Mouse (Mus musculus) hindbrain, embryonic 10.5 days (tissue): ENCODE measurements at regions not wholly inside any gene's neighbourhood (a gene's known extent, or its start where the extent isn't known, plus 50 kb on each side); places are given as distances from the start of the nearest gene placed in this dataset.

Source experiments
- DNase-seq: peaks from one replicate; pipeline ENCODE4 v3.0.0-alpha.2; 2017; ENCODE audit warnings: low spot score
- H3K27ac ChIP-seq: fragments of 300-500 bp; sonication (generic); 2 replicates; pipeline ENCODE4 v1.5.1; 2016; ENCODE audit warnings: mild to moderate bottlenecking, moderate library complexity
- H3K27me3 ChIP-seq: fragments of 300-500 bp; sonication (generic); 2 replicates; pipeline ENCODE4 v1.6.1; 2016; ENCODE audit warnings: mild to moderate bottlenecking; ENCODE audit not compliant: poor library complexity, insufficient read depth, severe bottlenecking
- H3K36me3 ChIP-seq: fragments of 300-500 bp; sonication (generic); 2 replicates; pipeline ENCODE4 v1.6.1; 2016; ENCODE audit warnings: mild to moderate bottlenecking, moderate library complexity
- H3K4me1 ChIP-seq: fragments of 300-500 bp; sonication (generic); replicated peaks from 2 replicates; pipeline ENCODE4 v1.6.1; 2016; ENCODE audit warnings: mild to moderate bottlenecking
- H3K4me3 ChIP-seq: fragments of 300-500 bp; sonication (generic); 2 replicates; pipeline ENCODE4 v1.5.1; 2016; ENCODE audit warnings: mild to moderate bottlenecking, moderate library complexity
- H3K9me3 ChIP-seq: fragments of 300-500 bp; sonication (generic); 2 replicates; pipeline ENCODE4 v1.6.1; 2016; ENCODE audit warnings: mild to moderate bottlenecking, moderate library complexity
- WGBS: fragments of 180-500 bp; shearing (Covaris S2); methylation state at CpG from one replicate; pipeline ENCODE4 v1.1.7; 2016; 5-methylcytosine and 5-hydroxymethylcytosine counted together

DNA sequence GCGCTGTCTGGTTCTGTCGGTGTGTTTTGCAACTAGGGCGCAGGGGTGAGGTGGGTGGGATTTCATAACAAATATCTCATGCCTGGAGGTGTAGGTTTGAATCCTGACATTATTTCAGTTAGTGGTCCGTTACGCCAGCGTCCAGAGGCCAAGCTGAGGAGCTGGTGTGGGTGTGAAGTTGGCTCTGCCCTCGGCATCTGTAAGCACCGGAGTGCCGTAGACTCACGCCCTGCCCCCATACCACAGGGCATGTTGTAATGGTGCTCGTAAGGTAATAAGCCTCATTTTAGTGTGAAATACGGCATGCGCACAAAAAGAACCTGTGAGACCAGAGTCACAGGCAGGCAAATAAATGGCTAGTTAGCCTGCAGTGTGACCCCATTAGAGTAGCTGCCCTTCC, 168.1 kb upstream of the Id2 start:
- no peaks in the 10 kb centered on the region for H3K36me3 ChIP-seq
- peaks cover 27% of the 10 kb centered on the region for H3K4me1 ChIP-seq
- 79% methylated on average over 13 of the region's 13 CpGs for WGBS
- no peak for DNase-seq
- 0 out of 2 replicates have a peak overlapping the region, but pooled peaks have one; percentile 4 for H3K27ac ChIP-seq
- H3K4me3 ChIP-seq = no peak overlapping the region
- no peaks in the 10 kb centered on the region for H3K9me3 ChIP-seq
- H3K27me3 ChIP-seq = peaks cover 12% of the 10 kb centered on the region

DNA sequence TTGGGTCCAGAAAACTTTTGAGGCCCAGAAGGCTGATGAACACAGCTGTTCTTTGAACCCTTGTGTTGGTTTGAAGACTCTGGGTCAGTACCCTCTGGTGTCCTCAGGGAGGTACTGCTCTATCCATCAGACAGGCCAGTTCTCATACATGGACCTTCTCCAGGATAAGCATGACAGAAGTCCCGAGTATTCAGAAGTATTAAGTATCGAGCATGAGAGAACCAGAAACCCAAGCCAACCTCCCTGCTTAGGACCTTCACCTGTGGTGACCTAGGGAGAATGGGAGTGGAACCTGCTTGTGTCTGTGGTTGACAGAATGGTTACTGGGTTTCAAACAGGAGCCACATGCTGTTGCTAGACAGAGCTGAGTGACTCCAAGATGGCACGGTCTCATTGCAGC, 167.5 kb upstream of the Id2 start:
- H3K4me1 ChIP-seq = peaks cover 27% of the 10 kb centered on the region
- peaks cover 12% of the 10 kb centered on the region for H3K27me3 ChIP-seq
- no peak overlapping the region for H3K27ac ChIP-seq
- no peaks in the 10 kb centered on the region for H3K36me3 ChIP-seq
- no peaks in the 10 kb centered on the region for H3K9me3 ChIP-seq
- WGBS = 89% methylated on average over 3 of the region's 3 CpGs
- DNase-seq = no peak
- no peak overlapping the region for H3K4me3 ChIP-seq

DNA sequence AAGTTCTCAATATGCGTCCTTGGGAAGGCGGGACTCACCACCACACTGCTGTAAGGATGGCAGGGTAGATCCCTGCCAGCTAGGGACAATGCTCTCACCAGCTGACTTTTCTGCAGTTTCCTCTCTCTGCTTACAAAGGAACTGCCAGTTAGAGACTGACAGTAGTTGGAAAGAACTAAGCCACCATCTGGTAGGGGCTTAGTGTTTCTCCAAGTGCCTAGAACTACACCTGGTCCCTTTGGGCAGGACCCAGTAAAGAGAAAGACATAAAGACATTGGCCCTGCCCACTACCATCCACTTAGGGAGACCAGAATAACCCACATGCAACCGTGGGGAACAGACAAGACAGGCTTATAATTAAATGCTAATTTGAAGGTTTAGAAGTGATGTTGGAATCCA, 165.5 kb upstream of the Id2 start:
- Histone ChIP-seq H3K4me1 (peaks cover 24% of the 10 kb centered on the region), H3K9me3 (no peaks in the 10 kb centered on the region), H3K27me3 (peaks cover 7% of the 10 kb centered on the region), H3K27ac (no peak overlapping the region), H3K4me3 (no peak overlapping the region), H3K36me3 (no peaks in the 10 kb centered on the region)
- DNase-seq = no peak
- WGBS = 81% methylated on average over 3 of the region's 3 CpGs

DNA sequence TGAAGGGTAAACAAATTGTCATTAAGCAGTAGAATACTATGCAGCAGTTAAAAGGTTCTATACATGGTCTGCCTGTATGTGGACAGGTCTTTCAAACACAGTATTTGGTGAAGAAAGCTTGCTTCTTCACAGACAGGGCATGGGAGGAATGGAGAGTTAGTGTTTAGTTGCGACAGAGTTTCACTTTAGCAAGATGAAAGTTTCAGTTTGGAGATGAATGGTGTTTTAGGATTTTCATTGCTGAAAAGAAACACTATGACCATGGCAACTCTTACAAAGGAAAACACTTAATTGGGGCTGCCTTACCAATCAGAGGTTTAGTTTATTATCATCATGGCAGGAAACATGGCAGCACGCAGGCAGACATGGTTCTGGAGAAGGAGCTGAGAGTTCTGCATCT, 162.2 kb upstream of the Id2 start:
- WGBS = 93% methylated on average over 2 of the region's 2 CpGs
- H3K9me3 ChIP-seq = no peaks in the 10 kb centered on the region; the same call in 1 of the 2 replicates
- no peaks in the 10 kb centered on the region for H3K4me1 ChIP-seq
- H3K36me3 ChIP-seq = no peaks in the 10 kb centered on the region
- no peak overlapping the region for H3K4me3 ChIP-seq
- no peak overlapping the region for H3K27ac ChIP-seq
- no peaks in the 10 kb centered on the region for H3K27me3 ChIP-seq
- DNase-seq = no peak

DNA sequence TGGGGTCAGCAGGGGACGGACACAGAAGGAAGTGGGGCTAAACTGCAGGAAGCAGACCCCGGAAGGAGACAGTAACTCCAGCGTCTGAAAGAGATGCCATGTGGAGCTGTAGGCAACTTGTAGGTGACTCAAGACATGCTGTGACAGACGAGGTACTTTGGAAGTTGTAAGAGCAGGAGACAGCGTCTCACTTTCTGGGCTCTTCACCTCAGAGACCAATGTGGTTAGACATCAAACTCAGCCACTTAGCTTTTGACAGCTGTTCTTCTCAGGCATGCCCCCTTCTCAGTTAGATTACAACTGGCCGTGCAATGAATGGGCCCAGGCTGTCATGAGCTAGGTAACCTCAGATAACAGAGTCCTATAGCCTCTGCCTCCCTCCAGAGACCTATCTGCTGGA, 159.3 kb upstream of the Id2 start:
- 79% methylated on average over 6 of the region's 6 CpGs for whole genome bisulfite sequencing
- no peak for DNase-seq
- no peak overlapping the region for H3K4me3 ChIP-seq
- no peak overlapping the region for H3K27ac ChIP-seq
- no peaks in the 10 kb centered on the region for H3K36me3 ChIP-seq
- peaks cover 4% of the 10 kb centered on the region for H3K4me1 ChIP-seq
- H3K9me3 ChIP-seq = peaks cover 7% of the 10 kb centered on the region; the same call in 1 of the 2 replicates
- no peaks in the 10 kb centered on the region for H3K27me3 ChIP-seq

DNA sequence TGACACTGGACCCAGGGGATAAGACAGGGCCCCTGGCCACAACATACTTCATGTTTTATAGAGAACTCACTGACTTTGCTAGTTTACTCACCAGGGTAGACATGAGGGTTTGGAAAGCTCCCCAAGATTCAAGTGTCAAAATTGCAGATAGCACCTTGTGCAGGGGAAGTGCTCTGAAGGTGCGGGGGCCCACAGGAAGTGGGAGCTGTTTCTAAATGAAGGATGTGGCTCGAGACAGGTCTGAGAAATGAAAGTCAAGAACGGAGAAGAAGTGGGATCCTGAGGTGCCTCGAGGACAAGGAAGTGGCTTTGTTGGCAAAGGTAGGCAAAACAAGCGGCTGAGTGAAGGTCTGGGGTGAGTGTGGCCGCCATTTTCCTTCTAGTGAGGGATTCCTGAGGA, 157.8 kb upstream of the Id2 start:
- H3K4me3 ChIP-seq = no peak overlapping the region
- H3K4me1 ChIP-seq = peaks cover 16% of the 10 kb centered on the region
- no peak for DNase-seq
- H3K9me3 ChIP-seq = peaks cover 7% of the 10 kb centered on the region; the same call in 1 of the 2 replicates
- no peak overlapping the region for H3K27ac ChIP-seq
- no peaks in the 10 kb centered on the region for H3K36me3 ChIP-seq
- 91% methylated on average over 6 of the region's 6 CpGs for WGBS
- no peaks in the 10 kb centered on the region for H3K27me3 ChIP-seq

DNA sequence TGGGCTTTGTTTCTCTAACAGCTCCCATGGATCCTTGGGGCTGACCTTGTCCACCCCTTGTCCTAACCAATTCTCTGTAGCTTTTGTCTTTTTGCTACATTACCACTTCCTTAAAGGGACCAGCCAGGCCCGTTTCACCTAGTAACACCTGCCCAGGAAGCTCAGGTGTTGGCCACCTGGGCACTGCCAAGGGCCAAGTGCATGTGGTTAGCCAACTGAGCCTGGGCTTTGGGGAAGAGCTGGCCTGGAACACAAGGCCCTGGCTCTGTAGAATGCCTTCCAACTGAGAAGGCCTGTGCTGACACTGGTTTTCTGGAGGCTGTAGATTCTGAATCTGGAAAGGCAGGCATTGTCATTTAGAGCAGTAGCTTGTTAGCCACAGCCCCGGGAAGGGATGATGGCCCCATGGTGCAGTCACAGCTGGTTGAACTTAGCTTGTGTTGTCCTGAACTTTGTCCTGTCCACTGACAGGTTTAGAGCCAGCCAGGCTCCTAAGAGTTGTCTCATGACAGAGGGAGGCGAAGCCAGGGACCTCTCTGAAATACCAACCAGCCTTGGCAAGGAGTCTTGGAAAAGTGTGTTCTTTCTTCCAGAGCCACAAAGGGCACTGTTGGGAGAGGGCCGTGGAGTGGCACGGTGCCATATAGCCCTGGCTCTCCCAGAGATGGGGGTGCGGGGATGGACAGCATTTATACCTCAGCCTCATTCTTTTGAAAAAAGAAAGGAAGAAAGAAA, 156.0 kb upstream of the Id2 start:
- no peaks in the 10 kb centered on the region for H3K36me3 ChIP-seq
- H3K4me3 ChIP-seq = no peak overlapping the region
- 89% methylated on average over 6 of the region's 6 CpGs for WGBS
- DNase-seq = no peak
- peaks cover 7% of the 10 kb centered on the region; the same call in 1 of the 2 replicates for H3K9me3 ChIP-seq
- H3K4me1 ChIP-seq = peaks cover 28% of the 10 kb centered on the region
- no peak overlapping the region for H3K27ac ChIP-seq
- H3K27me3 ChIP-seq = no peaks in the 10 kb centered on the region

DNA sequence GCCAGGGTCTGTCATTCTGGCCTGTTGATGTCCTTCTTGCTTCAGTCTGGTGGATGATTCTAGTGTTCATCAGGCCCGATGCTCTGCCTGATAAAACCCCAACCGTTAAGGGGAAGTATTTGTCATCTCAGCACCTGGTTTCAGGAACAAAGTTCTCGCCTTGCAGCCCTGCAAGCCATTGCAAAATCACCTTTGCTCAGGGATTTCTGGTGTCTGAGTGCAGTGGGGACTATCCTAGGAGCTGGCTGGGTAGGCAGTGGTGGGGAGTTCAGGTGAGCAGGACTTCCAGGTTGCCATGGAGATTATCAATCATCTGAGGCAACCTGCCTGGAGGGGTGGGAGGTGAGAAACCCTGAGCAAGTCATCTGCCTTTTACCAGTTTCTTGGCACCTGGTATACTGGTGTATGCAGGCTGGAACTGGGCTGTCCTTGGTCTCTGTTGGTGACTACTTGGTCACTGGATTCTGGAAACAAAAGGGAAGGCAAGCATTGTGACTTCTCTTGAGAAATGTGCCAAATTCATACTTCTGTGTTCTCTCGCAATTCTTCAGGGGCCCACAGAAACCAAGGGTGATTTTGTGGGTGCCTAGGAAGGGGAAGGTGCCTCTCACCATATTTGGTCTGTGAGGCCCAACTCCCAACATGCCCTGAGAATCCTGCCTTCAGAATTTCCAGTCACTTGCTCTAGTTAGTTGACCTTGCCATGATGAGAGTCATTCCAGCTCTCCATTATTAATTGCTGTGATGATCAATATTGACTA, 154.7 kb upstream of the Id2 start:
- Histone ChIP-seq H3K4me1 (peaks cover 28% of the 10 kb centered on the region), H3K27me3 (no peaks in the 10 kb centered on the region), H3K27ac (peak overlapping the region; percentile 35; the same call in 1 of the 2 replicates), H3K36me3 (no peaks in the 10 kb centered on the region), H3K9me3 (peaks cover 7% of the 10 kb centered on the region; the same call in 1 of the 2 replicates), H3K4me3 (no peak overlapping the region)
- DNase-seq = no peak
- whole genome bisulfite sequencing = 90% methylated on average over 4 of the region's 4 CpGs

DNA sequence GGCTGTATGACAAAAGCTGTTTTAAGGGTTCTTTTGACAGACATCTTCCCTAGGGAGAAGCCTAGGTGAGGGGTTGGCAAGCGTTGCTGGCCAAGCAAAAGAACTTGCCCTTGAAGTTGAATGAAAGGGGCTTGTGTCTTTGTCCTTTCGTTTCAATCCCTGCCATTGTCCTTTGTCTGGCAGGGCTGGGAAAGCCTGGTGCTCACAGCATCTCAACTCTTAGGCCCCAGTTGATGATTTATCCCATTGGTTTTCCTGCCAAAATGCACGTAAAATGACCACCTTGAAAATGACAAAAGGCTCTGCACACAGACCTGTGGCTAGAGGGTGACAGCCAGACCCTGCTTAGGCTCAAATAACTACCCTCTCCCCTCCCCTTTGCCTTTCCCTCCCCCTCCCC, 153.9 kb upstream of the Id2 start:
- H3K27ac ChIP-seq = peak overlapping the region; percentile 35; the same call in 1 of the 2 replicates
- 34% methylated on average over 3 of the region's 3 CpGs for WGBS
- H3K4me1 ChIP-seq = peaks cover 28% of the 10 kb centered on the region
- H3K27me3 ChIP-seq = no peaks in the 10 kb centered on the region
- no peaks in the 10 kb centered on the region for H3K36me3 ChIP-seq
- no peak for DNase-seq
- peaks cover 7% of the 10 kb centered on the region; the same call in 1 of the 2 replicates for H3K9me3 ChIP-seq
- H3K4me3 ChIP-seq = no peak overlapping the region

DNA sequence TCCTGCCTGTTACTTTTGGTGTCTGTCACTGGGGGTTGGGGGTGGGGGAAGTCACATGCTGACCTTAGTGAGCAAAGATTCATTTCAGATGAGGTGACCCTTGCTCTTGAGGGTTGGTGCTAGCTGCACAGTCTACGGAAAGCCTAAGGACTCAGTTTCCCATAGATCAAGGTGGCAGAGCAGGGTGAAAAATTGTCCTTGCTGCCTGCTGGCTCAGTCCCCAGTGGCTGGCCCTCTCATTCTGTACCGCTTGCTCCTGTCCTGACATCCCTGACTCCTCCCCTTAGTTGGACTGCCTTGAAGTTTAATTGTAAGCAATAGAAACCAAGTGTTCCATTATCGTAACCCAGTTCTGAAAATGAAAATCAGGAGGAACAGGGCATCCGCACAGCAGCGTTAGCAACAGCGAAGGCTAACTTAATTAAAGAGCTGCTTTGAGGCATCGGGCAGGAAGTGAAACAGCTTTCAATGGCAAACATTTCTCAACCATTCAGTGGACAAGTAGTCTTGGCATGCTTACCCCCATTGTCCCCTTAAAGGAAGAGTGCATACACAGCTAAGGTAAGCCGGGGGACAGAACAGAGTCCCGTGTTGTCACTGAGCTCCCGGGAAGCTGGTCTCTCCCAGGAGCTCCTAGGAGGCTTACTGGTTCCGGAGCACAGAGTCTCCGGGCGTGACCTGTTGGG, 151.9 kb upstream of the Id2 start:
- 82% methylated on average over 13 of the region's 13 CpGs for WGBS
- H3K27me3 ChIP-seq = no peaks in the 10 kb centered on the region
- DNase-seq = no peak
- H3K9me3 ChIP-seq = peaks cover 7% of the 10 kb centered on the region; the same call in 1 of the 2 replicates
- no peak overlapping the region for H3K4me3 ChIP-seq
- peaks cover 28% of the 10 kb centered on the region for H3K4me1 ChIP-seq
- H3K36me3 ChIP-seq = no peaks in the 10 kb centered on the region
- no peak overlapping the region; the same call in 1 of the 2 replicates for H3K27ac ChIP-seq

DNA sequence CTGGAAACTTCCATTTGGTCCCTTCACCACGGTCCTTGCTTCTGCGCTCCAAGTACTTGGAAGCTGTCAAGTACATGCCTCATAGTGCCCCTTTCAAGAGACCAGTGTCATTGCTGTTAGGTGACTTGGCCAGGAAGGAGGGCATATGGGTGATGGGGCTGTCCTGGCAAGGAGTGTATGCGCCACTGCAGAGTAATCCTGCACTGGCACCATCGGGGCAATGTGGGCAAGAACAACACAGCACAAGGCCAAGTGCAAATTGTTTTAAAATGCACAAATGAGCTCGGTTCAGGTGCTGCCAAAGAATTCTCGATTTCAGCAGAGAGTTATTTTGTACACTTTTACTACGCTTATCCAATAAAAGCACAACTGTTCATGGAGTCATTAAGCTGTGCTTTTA, 149.6 kb upstream of the Id2 start:
- no peak overlapping the region for H3K4me3 ChIP-seq
- 91% methylated on average over 7 of the region's 7 CpGs for WGBS
- H3K27ac ChIP-seq = no peak overlapping the region
- DNase-seq = no peak
- H3K36me3 ChIP-seq = no peaks in the 10 kb centered on the region
- no peaks in the 10 kb centered on the region for H3K27me3 ChIP-seq
- peaks cover 27% of the 10 kb centered on the region for H3K4me1 ChIP-seq
- H3K9me3 ChIP-seq = no peaks in the 10 kb centered on the region

DNA sequence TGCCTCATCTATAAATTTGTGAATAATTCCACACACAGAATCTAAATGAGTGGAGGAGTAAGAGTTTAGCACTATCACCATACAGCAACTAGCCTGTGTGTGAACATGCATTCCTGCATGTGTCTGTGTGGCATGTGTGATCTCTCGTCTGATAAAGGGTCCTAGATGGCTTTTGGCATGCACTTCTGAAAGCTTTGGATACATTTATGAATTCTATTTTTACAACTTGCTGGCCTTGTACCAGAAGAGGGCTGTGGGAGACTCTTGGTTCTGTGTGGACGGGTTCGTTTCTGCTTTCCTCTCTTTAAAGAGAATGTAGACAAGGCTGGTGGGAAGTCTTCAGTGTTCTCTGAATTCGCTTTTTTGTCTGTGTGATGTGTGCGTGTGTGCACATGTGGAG, 148.7 kb upstream of the Id2 start:
- no peaks in the 10 kb centered on the region for H3K9me3 ChIP-seq
- no peak overlapping the region for H3K27ac ChIP-seq
- 90% methylated on average over 5 of the region's 5 CpGs for WGBS

DNA sequence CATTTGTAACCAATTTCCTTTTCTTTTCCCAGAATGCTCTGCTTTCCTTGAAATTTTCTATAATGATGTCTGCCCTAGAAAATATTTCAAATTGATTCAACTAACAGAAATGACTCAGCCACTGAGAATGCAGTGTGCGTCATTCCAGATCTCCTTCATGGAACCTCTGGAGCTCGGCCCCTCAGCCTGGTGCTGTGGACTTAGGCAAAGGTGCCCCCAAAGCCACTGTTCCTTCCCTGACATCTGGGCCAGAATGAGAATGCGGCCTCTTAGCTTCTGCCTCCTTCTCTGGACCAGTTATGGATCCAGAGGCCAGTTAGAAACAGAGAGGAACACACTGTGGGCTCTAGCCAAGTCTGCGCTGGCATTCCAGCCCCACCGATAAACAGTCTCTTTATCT, 148.3 kb upstream of the Id2 start:
- Histone ChIP-seq H3K9me3 (no peaks in the 10 kb centered on the region), H3K27ac (no peak overlapping the region), H3K36me3 (no peaks in the 10 kb centered on the region), H3K4me3 (no peak overlapping the region), H3K27me3 (no peaks in the 10 kb centered on the region), H3K4me1 (peaks cover 14% of the 10 kb centered on the region)
- 93% methylated on average over 5 of the region's 5 CpGs for WGBS
- DNase-seq = no peak

More for the DNA sequence above, 148.7 kb upstream of the Id2 start:
- DNase-seq = no peak
- Histone ChIP-seq H3K4me1 (peaks cover 18% of the 10 kb centered on the region), H3K4me3 (no peak overlapping the region), H3K27me3 (no peaks in the 10 kb centered on the region), H3K36me3 (no peaks in the 10 kb centered on the region)
